Mouse (Mus musculus) MEL (cell line): ENCODE data around the gene Obp2a. TPM values are rescaled to one million over a fixed set of nuclear protein-coding genes. Genes with fewer than 3 reads are reported as not detected.

Source experiments
- DNase-seq: peaks from one replicate; pipeline ENCODE4 v3.0.0; 2011; ENCODE audit warnings: low read depth, low spot score
- H3K27ac ChIP-seq: 2 replicates; pipeline ENCODE4 v1.5.1; 2012; ENCODE audit warnings: low read depth, mild to moderate bottlenecking, control low read depth, low read length, moderate library complexity; ENCODE audit not compliant: control insufficient read depth
- H3K27me3 ChIP-seq, 2 experiments: fragments of 150-350 bp in 1 of 2; sonication (generic) in 1 of 2; 2 replicates each; pipeline ENCODE4 v1.6.1; 2012; ENCODE audit warnings: low read length in 2 of 2, mild to moderate bottlenecking in 2 of 2, improper control_type of control experiment in 1 of 2, moderate library complexity in 1 of 2; ENCODE audit not compliant: insufficient read depth in 2 of 2, control insufficient read depth in 1 of 2
- H3K36me3 ChIP-seq, 2 experiments: 2 replicates each; pipeline ENCODE4 v1.6.1; 2012 to 2014; ENCODE audit warnings: low read length in 2 of 2, improper control_type of control experiment in 1 of 2, inconsistent platforms in 1 of 2, mild to moderate bottlenecking in 1 of 2; ENCODE audit not compliant: insufficient read depth in 2 of 2, control insufficient read depth in 1 of 2
- H3K4me1 ChIP-seq, 2 experiments: fragments of 150-350 bp in 1 of 2; sonication (generic) in 1 of 2; 2 replicates each; pipeline ENCODE4 v1.6.1; 2012; ENCODE audit warnings: low read length in 2 of 2, improper control_type of control experiment in 1 of 2, mild to moderate bottlenecking in 1 of 2; ENCODE audit not compliant: insufficient read depth in 2 of 2, control insufficient read depth in 1 of 2
- H3K4me3 ChIP-seq, 2 experiments: fragments of 150-350 bp in 1 of 2; sonication (generic) in 1 of 2; 2 replicates each; pipeline ENCODE4 v1.5.1; 2012; ENCODE audit warnings: low read depth in 2 of 2, low read length in 2 of 2, mild to moderate bottlenecking in 2 of 2, moderate library complexity in 2 of 2, control low read depth in 1 of 2, improper control_type of control experiment in 1 of 2; ENCODE audit not compliant: control insufficient read depth in 1 of 2, insufficient read depth in 1 of 2
- H3K79me2 ChIP-seq: 2 replicates; pipeline ENCODE4 v1.6.1; 2012; ENCODE audit warnings: mild to moderate bottlenecking, low read length, moderate library complexity; ENCODE audit not compliant: control insufficient read depth, poor library complexity, insufficient read depth
- H3K9ac ChIP-seq: 2 replicates; pipeline ENCODE4 v1.6.1; 2012; ENCODE audit warnings: low read depth, mild to moderate bottlenecking, control low read depth, low read length, moderate library complexity; ENCODE audit not compliant: control insufficient read depth, poor library complexity, severe bottlenecking
- H3K9me3 ChIP-seq: fragments of 150-350 bp; sonication (generic); replicated peaks from 2 replicates; pipeline ENCODE4 v1.6.1; 2012; ENCODE audit warnings: mild to moderate bottlenecking, low read length, improper control_type of control experiment, moderate library complexity; ENCODE audit not compliant: insufficient read depth
- BHLHE40 ChIP-seq: IDR thresholded peaks from 2 replicates; pipeline ENCODE4 v1.6.1; 2012; ENCODE audit warnings: low read depth, mild to moderate bottlenecking, inconsistent platforms, low read length, improper control_type of control experiment, borderline replicate concordance
- CHD1 ChIP-seq: IDR thresholded peaks from 2 replicates; pipeline ENCODE4 v1.6.1; 2012; ENCODE audit warnings: low read depth, mild to moderate bottlenecking, inconsistent platforms, low read length, improper control_type of control experiment
- CHD2 ChIP-seq: IDR thresholded peaks from 2 replicates; pipeline ENCODE4 v1.6.1; 2011; ENCODE audit warnings: low read length, improper control_type of control experiment
- CTCF ChIP-seq, 3 experiments: IDR thresholded peaks in 2 of 3; conservative IDR thresholded peaks in 1 of 3; 2 replicates each; pipeline ENCODE4 v1.5.1; 2011 to 2012; ENCODE audit warnings: low read length in 3 of 3, low read depth in 2 of 3, mild to moderate bottlenecking in 2 of 3, improper control_type of control experiment in 1 of 3, inconsistent platforms in 1 of 3, mixed read lengths in 1 of 3, moderate library complexity in 1 of 3; ENCODE audit not compliant: control insufficient read depth in 1 of 3, insufficient read depth in 1 of 3, poor library complexity in 1 of 3, severe bottlenecking in 1 of 3
- E2F4 ChIP-seq: IDR thresholded peaks from 2 replicates; pipeline ENCODE4 v1.6.1; 2011; ENCODE audit warnings: low read depth, low read length, improper control_type of control experiment, borderline replicate concordance
- EP300 ChIP-seq, 2 experiments: IDR thresholded peaks; 2 replicates each; pipeline ENCODE4 v1.6.1; 2011; ENCODE audit warnings: improper control_type of control experiment in 2 of 2, low read length in 2 of 2, low read depth in 1 of 2, mild to moderate bottlenecking in 1 of 2
- GABPA ChIP-seq: IDR thresholded peaks from 2 replicates; pipeline ENCODE4 v1.6.1; 2012; ENCODE audit warnings: low read depth, mild to moderate bottlenecking, inconsistent platforms, low read length, improper control_type of control experiment, moderate library complexity
- GATA1 ChIP-seq: IDR thresholded peaks from 2 replicates; pipeline ENCODE4 v1.6.1; 2011; ENCODE audit warnings: low read depth, low read length, improper control_type of control experiment
- HCFC1 ChIP-seq: IDR thresholded peaks from 2 replicates; pipeline ENCODE4 v1.6.1; 2012; ENCODE audit warnings: low read depth, mild to moderate bottlenecking, inconsistent platforms, low read length, improper control_type of control experiment, moderate library complexity
- JUND ChIP-seq: IDR thresholded peaks from 2 replicates; pipeline ENCODE4 v1.6.1; 2011; ENCODE audit warnings: low read depth, mild to moderate bottlenecking, improper control_type of control experiment, low read length
- MAFK ChIP-seq: IDR thresholded peaks from 2 replicates; pipeline ENCODE4 v1.6.1; 2011; ENCODE audit warnings: low read depth, mild to moderate bottlenecking, low read length, improper control_type of control experiment, borderline replicate concordance
- MAX ChIP-seq: IDR thresholded peaks from 2 replicates; pipeline ENCODE4 v1.6.1; 2011; ENCODE audit warnings: low read length, improper control_type of control experiment
- MAZ ChIP-seq: IDR thresholded peaks from 2 replicates; pipeline ENCODE4 v1.6.1; 2012; ENCODE audit warnings: low read depth, mild to moderate bottlenecking, inconsistent platforms, low read length, improper control_type of control experiment
- MEF2A ChIP-seq: IDR thresholded peaks from 2 replicates; pipeline ENCODE4 v1.6.1; 2014; ENCODE audit warnings: low read depth, mild to moderate bottlenecking, inconsistent platforms, low read length, improper control_type of control experiment; ENCODE audit not compliant: poor library complexity, insufficient replicate concordance, severe bottlenecking; ENCODE audit errors: extremely low read depth
- MXI1 ChIP-seq: IDR thresholded peaks from 2 replicates; pipeline ENCODE4 v1.6.1; 2011; ENCODE audit warnings: mild to moderate bottlenecking, low read depth, low read length, improper control_type of control experiment
- MYC ChIP-seq: IDR thresholded peaks from 2 replicates; pipeline ENCODE4 v1.6.1; 2011; ENCODE audit warnings: low read depth, mild to moderate bottlenecking, low read length, improper control_type of control experiment, moderate library complexity
- NELFE ChIP-seq: IDR thresholded peaks from 2 replicates; pipeline ENCODE4 v1.6.1; 2011; ENCODE audit warnings: low read depth, low read length, improper control_type of control experiment
- NRF1 ChIP-seq: IDR thresholded peaks from 2 replicates; pipeline ENCODE4 v1.6.1; 2014; ENCODE audit warnings: low read depth, mild to moderate bottlenecking, inconsistent platforms, low read length, improper control_type of control experiment, moderate library complexity; ENCODE audit not compliant: poor library complexity, insufficient read depth, severe bottlenecking
- POLR2A ChIP-seq, 2 experiments: IDR thresholded peaks; 2 replicates each; pipeline ENCODE4 v1.6.1; 2011 to 2012; ENCODE audit warnings: low read length in 2 of 2, mild to moderate bottlenecking in 2 of 2, control low read depth in 1 of 2, improper control_type of control experiment in 1 of 2, low read depth in 1 of 2, moderate library complexity in 1 of 2; ENCODE audit not compliant: control insufficient read depth in 1 of 2, insufficient read depth in 1 of 2, poor library complexity in 1 of 2
- POLR2AphosphoS2 ChIP-seq: IDR thresholded peaks from 2 replicates; pipeline ENCODE4 v1.6.1; 2011; ENCODE audit warnings: low read length, improper control_type of control experiment
- RAD21 ChIP-seq: IDR thresholded peaks from 2 replicates; pipeline ENCODE4 v1.6.1; 2011; ENCODE audit warnings: mild to moderate bottlenecking, low read depth, low read length, improper control_type of control experiment
- RCOR1 ChIP-seq: IDR thresholded peaks from 2 replicates; pipeline ENCODE4 v1.6.1; 2012; ENCODE audit warnings: low read depth, mild to moderate bottlenecking, inconsistent platforms, low read length, improper control_type of control experiment
- SIN3A ChIP-seq: IDR thresholded peaks from 2 replicates; pipeline ENCODE4 v1.6.1; 2012; ENCODE audit warnings: low read length, improper control_type of control experiment, inconsistent platforms
- TCF12 ChIP-seq: IDR thresholded peaks from 2 replicates; pipeline ENCODE4 v1.6.1; 2014; ENCODE audit warnings: low read depth, mild to moderate bottlenecking, inconsistent platforms, low read length, improper control_type of control experiment, moderate library complexity
- USF1 ChIP-seq: IDR thresholded peaks from 2 replicates; pipeline ENCODE4 v1.6.1; 2014; ENCODE audit warnings: low read depth, mild to moderate bottlenecking, inconsistent platforms, low read length, improper control_type of control experiment, moderate library complexity
- ZC3H11A ChIP-seq: IDR thresholded peaks from 2 replicates; pipeline ENCODE4 v1.6.1; 2012; ENCODE audit warnings: low read depth, mild to moderate bottlenecking, inconsistent platforms, low read length, improper control_type of control experiment
- ZNF384 ChIP-seq: IDR thresholded peaks from 2 replicates; pipeline ENCODE4 v1.6.1; 2012; ENCODE audit warnings: low read depth, mild to moderate bottlenecking, inconsistent platforms, low read length, improper control_type of control experiment
- polyA plus RNA-seq, 2 experiments: library from polyadenylated mRNA; stranded (reverse) in 1 of 2; unstranded in 1 of 2; fragments of >175 nt in 1 of 2; fragments of >200 nt in 1 of 2; gene quantifications; 2 replicates each; pipeline versions ENCODE4 v1.2.1 to v1.2.4; 2012; ENCODE audit warnings: low replicate concordance in 2 of 2, low read depth in 1 of 2; ENCODE audit not compliant: insufficient read length in 2 of 2, insufficient read depth in 1 of 2, missing spikeins in 1 of 2
- total RNA-seq: library from RNA; depleted of rRNA; stranded (reverse); fragments of 300-350 nt; gene quantifications from 2 replicates; pipeline ENCODE4 v1.2.3, GENCODE M21; 2012

The Obp2a gene
- total and polyA plus RNA-seq, 3 experiments = not detected

GRCm38 (mm10) chr2:25703706-25704105, 3.9 kb downstream of the Obp2a start:
- no peaks in the 10 kb centered on the region for H3K79me2 ChIP-seq
- no peaks in the 10 kb centered on the region; a peak in 1 of 4 replicates for H3K27me3 ChIP-seq
- no peak overlapping the region for H3K4me3 ChIP-seq
- no peaks in the 10 kb centered on the region for H3K36me3 ChIP-seq
- no peak overlapping the region for H3K27ac ChIP-seq
- no peak for DNase-seq
- TF ChIP-seq BHLHE40 (no peak), RAD21 (no peak), EP300 (IDR thresholded peaks at IDR 0.05; ENCODE audit: low read depth in 1 of 2, low read length in 2 of 2) (no peak), TCF12 (no peak), MXI1 (no peak), USF1 (no peak), MAZ (no peak), ZC3H11A (no peak), E2F4 (no peak), MEF2A (no peak), MAFK (no peak)
- H3K9me3 ChIP-seq = no peaks in the 10 kb centered on the region
- H3K4me1 ChIP-seq = no peaks in the 10 kb centered on the region
- H3K9ac ChIP-seq = no peak overlapping the region

DNA sequence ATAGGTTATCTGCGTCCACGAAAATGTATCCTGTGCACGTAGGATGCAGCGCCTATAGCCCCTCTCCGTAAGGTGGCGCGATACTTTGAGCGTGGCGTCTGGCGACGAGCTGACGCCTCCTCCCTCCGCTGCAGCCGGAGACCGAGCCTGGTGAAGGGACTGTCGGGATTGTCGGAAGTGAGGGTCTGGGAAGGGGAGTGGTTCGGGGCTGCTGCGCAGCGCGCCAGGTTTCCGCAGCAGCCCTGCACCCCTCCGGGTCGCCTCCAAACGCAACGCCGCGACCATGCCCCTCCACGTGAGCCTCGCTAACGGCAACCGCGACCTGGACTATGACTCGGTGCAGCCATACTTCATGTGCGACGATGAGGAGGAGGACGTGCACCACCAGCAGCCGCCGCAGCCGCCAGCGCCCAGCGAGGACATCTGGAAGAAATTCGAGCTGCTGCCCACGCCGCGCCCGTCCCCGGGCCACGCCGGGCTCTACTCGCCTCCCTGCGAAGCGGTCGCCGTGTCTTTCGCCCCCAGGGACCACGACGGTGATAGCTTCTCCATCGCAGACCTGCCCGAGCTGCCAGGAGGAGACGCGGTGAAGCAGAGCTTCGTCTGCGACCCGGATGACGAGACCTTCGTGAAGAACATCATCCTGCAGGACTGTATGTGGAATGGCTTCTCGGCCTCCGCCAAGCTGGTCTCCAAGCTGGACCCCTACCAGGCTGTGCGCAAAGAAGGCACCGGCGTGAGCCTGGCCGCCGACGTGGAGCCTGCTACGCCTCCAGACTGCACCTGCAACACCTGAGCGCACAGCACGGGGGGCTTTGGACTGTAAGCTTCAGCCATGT, 7.0 kb downstream of the Obp2a start, which contains the start of gene Bmyc:
Bmyc (plus strand) TSS at position 97 of the 839 bp plus-strand sequence.
- no peaks in the 10 kb centered on the region for H3K4me1 ChIP-seq
- no peaks in the 10 kb centered on the region for H3K9me3 ChIP-seq
- no peak within 1 kb of the TSS for H3K4me3 ChIP-seq
- TF ChIP-seq ZNF384 (no peak), RAD21 (no peak), MYC (no peak), NRF1 (no peak), RCOR1 (no peak), NELFE (no peak), JUND (no peak), CHD2 (no peak), MAZ (no peak), POLR2A (IDR thresholded peaks at IDR 0.05; ENCODE audit: control insufficient read depth in 1 of 2, insufficient read depth in 1 of 2, low read depth in 1 of 2, low read length in 2 of 2, poor library complexity in 1 of 2) (no peak), CHD1 (no peak), MAX (no peak), GABPA (no peak), POLR2AphosphoS2 (no peak), HCFC1 (no peak), E2F4 (no peak), GATA1 (no peak), CTCF (IDR thresholded peaks at IDR 0.05 in 2 of 3, conservative IDR thresholded peaks at IDR 0.05 in 1 of 3; ENCODE audit: control insufficient read depth in 1 of 3, insufficient read depth in 1 of 3, low read depth in 2 of 3, low read length in 3 of 3, poor library complexity in 1 of 3, severe bottlenecking in 1 of 3) (no peak), SIN3A (no peak)
- H3K36me3 ChIP-seq = no peaks in the 10 kb centered on the region
- H3K9ac ChIP-seq = no peak within 1 kb of the TSS
- no peaks in the 10 kb centered on the region; a peak in 1 of 4 replicates for H3K27me3 ChIP-seq
- no peaks in the 10 kb centered on the region for H3K79me2 ChIP-seq
- DNase-seq = no peak
- H3K27ac ChIP-seq = no peak within 1 kb of the TSS
